ENCODE assay signal across 14 mouse cellular contexts in genomic region chr12:19928049-19928448, GRCm38 (mm10). TPM values are rescaled to one million over a fixed set of nuclear protein-coding genes. Genes with fewer than 3 reads are reported as not detected.
DNase-seq lines count a peak whose midpoint lies in the region; TF ChIP-seq lines count a peak whose summit lies in the region.
"Not testable (repeated sequence)": the region's sequence is repeated elsewhere in the genome, so short reads cannot be mapped to it uniquely, and the experiment has no call there.
"Had no signal": no experiment of that assay in that cellular context is flagged by ENCODE, and none has a peak within 500 bp of the region (broad histone marks: within the 10 kb centered on the region; RNA-seq: fewer than 3 reads in every experiment).

No protein-coding gene starts in this region.

- not testable (repeated sequence) for H3K27ac ChIP-seq in layer of hippocampus, adult 2 months

- TF ChIP-seq CTCF in layer of hippocampus, adult 2 months (conservative IDR thresholded peaks at IDR 0.05), result 0 out of 2 replicates have a peak, but pooled peaks have one; percentile 12

- not testable (repeated sequence) for H3K4me3 ChIP-seq in layer of hippocampus, adult 2 months

- DNase-seq in 416B (ENCODE audit: low read depth) (peak; percentile 57), ES-CJ7 (ENCODE audit: low read depth, low spot score) (peak; percentile 77), NIH3T3 (ENCODE audit: low read depth) (peak; percentile 74), ZHBTc4 (ENCODE audit: low read depth, low spot score) (peak; percentile 88)
- DNase-seq in adrenal gland, postnatal 36 days, result peak; percentile 8 to 16
- peak; percentile 6 for DNase-seq in kidney, adult 18-20 months
- not testable (repeated sequence) for DNase-seq in layer of hippocampus, adult 2 months (ENCODE audit: low spot score in 2 of 2)
- DNase-seq in testis, postnatal 10 days (ENCODE audit: low spot score), result peak; percentile 38

RNA-seq across cellular contexts. Expression of gene Gm21863, which starts 26.3 kb away (rescaled TPM):
- total RNA-seq in adrenal gland, postnatal 36 days (2021), result not detected
- total RNA-seq in layer of hippocampus, adult 2 months (2021), result not detected
- total RNA-seq: adrenal gland, postnatal 10 days; common myeloid progenitor, adult 5-6 weeks; gastrocnemius, adult 2 months; gastrocnemius, postnatal 25 days; granulocyte monocyte progenitor cell, adult 5-6 weeks; heart, postnatal 36 days had no signal
